Mouse (Mus musculus): ENCODE data around the gene Zfp574.

Zfp574 gene

DNA sequence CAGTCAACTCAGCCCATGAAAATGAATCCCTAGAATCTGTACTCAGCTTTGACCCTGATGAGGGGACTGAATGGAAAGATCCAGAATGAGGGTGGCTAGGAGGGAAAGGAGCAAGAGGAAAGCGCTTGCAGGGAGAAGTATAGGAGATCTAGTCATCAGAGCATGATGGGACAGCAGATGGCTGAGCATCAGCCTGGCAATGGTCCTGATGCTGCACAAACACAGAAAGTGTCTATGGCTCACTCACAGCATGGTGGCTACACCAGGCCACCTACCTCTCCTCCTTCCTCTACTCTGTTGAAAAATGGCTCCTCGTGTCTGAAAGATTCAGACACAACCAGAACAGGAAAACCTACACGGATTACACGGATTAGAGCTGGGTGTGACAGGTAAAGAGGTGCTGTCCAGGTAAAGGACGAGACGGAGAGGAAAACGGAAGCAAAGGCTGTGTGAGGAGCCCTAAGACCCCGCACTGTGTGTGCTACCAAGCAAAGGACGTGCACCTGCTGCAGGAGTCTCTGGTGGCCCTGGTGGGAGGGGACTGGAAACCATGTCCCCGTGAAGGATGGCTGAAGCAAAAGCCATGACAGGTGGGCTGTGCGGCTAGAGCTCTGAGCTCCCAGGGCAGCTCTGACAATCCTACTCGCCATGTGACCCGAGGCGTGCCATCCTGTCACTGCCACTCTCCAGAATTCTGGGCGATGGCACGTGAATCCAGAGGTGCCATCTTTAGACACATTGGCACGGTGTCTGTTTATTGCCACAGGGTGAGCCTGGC lies 40.0 kb downstream of the Zfp574 start:
- DNase-seq (ENCODE audit: low read depth) = no peak

DNA sequence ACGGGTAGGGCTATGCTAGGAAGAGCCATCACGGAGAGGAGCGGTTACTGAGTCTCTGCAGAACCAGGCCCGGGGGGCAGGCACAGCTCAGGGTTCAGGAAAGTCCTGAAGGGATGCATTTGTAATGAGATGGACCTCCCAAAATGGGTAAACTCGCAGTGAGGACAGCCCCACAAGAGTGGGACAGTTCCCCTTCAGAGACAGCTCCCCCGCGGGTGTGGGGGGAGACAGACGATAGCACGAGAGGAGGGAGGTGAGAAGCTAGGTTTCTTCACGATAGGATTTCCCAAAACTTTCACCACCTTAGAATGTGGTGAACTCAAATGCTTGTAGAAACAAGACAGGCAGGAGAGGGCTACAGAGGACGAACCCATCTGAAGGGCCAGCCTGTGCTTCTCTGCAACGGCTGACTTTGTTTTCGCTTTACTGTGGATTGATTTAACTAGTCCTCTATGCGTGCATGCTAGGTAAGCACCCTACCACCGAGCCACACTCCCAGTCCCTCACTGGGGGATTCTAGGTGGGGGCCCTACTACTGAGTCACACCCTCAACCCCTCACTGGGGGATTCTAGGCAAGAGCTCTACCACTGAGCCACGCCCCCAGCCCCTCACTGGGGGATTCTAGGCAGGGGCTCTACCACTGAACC lies 40.7 kb downstream of the Zfp574 start:
- no peak for DNase-seq (ENCODE audit: low read depth)

DNA sequence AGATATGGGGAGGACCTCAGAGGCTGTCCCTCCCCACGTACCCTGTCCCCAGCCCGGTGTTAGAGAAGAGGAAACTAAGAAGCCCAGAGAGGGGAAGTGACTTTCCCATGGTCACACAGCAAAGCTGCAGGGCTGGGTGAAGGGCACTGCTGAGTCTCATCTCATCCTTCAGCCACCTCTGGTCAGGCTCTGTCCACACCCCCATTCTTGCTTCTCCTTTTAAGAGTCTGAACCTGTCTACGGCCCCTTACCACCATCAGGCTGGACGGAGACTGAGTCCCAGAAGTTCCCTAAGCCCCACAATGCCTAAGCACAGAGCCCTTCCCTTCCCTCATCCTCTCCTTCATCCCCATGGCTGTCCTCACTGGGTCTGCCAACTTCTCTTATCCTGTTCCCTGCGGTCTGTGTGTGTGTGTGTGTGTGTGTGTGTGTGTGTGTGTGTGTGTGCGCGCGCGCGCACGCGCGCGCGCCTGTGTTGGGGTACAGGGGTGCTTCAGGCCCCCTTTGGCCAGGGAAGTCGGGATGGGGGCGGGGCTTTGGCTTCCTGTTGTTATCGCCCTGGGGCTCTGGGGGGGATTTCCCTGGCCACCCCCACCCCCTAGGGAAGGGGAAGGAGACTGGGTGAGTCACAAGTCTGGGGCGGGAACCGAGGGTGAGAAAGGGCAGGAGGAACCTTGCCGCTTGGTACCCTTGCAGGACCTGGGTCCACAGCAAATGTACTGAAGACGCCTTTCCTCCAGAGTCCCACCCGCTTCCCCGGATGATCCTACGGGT lies 47.9 kb downstream of the Zfp574 start:
- peak; percentile 91 for DNase-seq (ENCODE audit: low read depth)

DNA sequence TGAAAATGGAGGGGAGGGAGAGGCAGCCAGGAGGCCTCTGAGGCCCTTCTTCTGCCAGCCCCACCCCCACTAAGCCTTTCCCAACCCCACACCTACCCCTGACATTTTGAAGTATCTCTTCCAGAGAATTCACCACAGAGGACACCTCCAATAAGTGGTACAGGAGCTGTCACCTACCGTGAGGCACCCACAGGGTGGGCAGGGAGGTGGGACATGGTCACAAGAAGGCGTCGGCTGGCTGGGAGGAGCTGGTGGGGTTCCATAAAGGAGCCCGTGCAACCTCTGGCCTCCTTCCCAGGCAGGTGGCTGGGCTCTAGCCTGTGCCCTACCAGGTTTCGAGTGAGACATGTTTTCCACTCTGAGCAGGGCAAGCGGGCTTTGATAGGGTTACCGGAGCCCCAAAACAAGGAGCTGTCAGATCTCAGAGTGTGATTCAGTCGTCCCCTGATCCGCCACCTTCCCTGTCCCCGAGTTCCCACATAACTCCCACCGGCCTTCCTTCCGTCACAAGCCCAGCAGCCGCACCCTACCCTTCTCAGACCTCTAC lies 48.9 kb downstream of the Zfp574 start:
- DNase-seq (ENCODE audit: low read depth) = peak; percentile 54

DNA sequence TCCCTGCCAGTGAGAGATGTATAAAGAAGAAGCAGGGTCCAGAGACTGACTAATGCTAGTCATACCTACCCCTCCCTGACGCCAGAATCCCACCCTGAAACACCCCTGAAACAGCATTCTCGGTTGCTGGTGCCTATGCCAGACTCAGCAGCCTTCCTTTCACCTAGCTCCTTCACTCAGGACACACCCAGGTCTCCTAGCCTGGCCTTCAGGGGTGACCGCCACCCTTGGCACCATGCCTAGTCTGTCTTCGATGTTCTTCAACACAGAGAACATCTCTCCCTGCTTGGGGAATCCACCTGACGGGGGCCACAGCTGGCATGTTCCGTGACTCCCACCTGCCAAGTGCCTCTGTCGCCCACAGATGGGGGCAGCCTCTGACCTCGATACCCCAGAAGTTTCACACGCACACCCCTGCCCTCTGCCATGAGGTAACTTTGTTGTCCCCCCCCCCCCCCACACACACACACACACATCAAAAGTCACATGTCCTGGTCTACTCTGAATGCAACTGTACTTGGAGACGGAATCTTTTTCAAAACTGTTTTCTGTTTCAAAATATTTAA lies 53.4 kb downstream of the Zfp574 start:
- DNase-seq (ENCODE audit: low read depth) = no peak

DNA sequence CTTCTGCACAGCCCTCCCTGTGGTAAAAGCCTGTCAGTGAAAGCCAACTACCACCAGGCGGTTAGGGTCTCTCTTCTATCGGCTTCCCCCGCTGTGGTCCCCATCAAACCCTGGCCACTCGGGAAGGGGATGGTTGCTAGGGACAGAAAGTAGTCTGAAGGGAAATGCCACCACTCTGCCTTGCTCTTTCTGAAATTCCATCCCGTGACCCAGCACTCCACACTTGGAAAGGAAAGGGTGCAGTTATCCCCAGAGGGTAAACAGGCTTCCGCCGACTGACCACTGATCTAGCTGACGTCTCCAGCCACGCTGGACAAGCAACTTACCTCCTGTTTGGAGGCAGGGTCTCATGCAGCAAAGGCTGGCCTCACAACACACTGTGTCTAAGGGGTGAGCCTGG lies 55.6 kb downstream of the Zfp574 start:
- DNase-seq (ENCODE audit: low read depth) = no peak

DNA sequence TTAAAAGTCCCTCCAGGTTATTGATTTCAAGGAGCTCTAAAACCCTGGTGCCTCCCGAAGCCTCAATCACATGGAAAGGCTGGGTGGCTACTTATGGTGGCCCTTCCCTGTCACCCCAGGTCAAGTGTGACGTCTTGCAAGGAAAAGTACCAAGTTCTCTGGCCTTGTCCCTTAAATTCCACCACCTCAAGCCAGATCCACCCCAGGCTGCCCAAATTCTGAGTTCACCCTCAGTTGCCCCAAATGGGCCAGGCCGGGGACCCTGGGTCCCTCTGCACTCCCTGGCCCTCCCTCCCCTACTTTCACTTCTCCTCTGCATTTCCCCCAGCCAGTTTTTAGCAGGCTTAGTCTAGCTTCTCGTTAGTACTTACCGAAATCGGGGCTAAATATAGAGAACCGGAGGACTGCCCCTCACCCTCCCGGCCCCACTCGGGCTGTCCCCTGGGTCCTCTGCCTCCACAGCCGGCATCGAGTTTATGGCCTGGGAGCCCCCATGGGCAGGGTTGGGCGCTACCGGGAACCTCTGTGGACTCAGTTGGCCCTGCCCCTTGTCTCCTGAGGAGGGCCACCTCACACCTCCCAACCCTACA lies 57.1 kb downstream of the Zfp574 start:
- no peak for DNase-seq (ENCODE audit: low read depth)

DNA sequence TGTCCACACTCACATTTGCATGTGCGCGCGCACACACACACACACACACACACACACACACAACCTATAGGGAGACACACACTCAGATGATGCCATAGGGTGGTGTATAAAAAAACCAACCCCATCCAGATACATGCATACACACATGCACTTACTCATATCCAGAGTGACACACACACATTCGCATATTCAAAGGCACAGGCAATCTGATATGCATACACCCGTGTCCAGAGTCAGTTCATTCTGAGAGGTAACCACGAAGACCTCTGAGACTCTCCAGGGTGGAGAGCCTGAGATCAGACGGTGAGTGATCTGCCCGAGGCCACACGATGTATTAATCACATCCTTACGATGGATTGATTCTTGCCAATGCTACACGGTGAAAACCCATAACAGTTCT lies 58.2 kb downstream of the Zfp574 start:
- DNase-seq (ENCODE audit: low read depth) = peak; percentile 63

DNA sequence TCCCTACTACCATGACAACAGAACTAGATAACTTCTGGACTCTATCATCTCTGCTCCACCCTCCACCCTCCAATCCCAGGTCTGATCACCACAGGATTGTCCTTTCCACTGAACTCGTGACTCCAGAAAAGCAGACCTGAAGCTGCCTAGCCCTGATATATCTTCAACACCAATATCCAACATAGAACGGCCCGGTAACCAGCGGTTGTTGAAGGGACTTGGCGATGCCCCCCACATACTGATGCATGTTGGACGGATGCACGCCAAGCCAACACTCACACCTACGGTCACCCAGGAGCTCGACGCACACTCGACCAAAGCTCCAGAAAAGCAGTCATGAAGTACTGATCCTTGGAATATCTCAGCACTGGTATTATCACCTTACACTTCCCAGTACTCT lies 58.9 kb downstream of the Zfp574 start:
- DNase-seq (ENCODE audit: low read depth) = no peak

DNA sequence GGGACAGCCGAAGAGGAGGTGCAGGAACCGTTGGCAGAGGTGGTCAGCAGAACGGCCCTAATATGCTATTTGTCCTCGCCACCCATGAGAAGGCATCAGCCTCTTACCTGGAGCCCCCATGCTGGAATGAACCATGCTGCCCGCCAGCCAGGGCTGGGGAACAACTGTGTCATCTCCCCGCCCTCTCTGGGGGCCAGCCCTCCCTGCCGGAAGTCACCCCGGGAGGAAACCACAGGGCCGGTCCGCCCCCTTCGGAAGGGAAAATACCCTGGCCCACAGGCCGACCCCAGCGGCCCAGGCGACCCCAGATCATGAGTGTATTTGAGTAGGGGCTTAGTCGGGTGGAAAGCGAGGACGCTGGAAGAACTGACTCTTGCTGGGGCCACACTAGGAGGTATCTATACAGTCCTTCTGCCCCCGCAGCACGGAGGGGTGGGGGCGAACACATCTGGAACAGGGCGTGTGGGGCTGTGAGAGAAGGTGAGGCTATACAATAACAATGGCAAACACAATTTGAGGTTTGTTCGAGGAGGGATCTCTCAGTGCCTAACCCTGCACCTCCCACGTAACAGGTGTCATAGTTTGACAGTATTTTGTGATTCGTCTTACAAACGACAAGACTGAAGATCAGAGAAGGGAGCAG lies 60.1 kb downstream of the Zfp574 start:
- peak; percentile 90 for DNase-seq (ENCODE audit: low read depth)

Data from induced T-regulatory cell, adult 2 months (primary cell).